Mouse (Mus musculus) adrenal gland, adult 2 months (tissue): ENCODE measurements at regions not wholly inside any gene's neighbourhood (a gene's known extent, or its start where the extent isn't known, plus 50 kb on each side); places are given as distances from the start of the nearest gene placed in this dataset.

ENCODE experiments used
- DNase-seq: peaks from one replicate; pipeline ENCODE4 v3.0.0; 2021

GRCm38 (mm10) chr9:88069834-88070233, 257.2 kb upstream of the Nt5e start:
- DNase-seq: no peak

DNA sequence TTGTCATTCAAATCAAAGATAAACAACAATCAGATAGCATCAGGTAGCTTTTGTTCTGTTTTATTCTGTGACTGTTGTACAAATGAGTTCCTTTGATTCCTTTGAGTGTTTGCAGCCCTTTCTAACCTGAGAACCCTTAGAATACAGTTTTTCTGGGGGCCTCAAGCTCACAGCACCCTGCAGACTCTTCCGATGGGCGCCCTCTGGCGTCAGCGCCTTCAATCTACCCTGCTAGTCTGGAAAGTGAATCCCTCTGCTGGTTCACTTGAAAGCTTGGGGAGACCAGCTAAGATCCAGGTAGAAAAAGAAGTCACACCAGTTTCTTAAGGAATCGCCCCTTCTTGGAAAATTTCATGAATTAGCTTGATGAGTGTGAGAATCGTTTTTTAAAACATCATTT, 253.8 kb upstream of the Nt5e start:
- DNase-seq: peak; percentile 7

GRCm38 (mm10) chr9:88073579-88073978, 253.4 kb upstream of the Nt5e start:
- no peak for DNase-seq

DNA sequence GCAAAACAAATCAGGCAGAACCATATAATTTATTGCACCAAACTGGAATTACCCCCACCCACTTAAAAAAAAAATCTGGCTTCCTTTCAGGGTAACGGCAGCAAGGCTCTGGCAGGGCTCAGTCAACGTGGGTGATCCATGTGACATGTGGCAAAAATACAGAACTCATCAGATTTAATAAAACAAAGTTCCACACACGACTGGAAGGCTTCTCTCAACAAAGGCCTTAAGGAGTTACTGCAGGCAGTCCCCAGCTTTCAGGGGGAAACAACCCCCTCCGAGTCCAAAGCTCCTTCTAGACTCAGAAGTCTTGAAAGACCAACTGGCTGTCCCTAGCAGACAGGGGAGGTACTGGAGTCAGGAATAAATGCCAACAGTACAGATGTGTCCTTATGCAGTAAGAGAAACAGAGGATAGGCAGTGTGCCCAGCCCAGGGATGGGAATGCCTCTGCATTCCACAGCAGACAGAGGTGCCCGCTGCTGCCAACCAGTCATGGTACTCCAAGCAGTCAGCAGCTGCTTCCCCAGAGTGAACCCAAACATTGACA, 244.0 kb upstream of the Nt5e start:
- no peak for DNase-seq

- DNase-seq: no peak
Measured at GRCm38 (mm10) chr9:88085181-88085816, 241.7 kb upstream of the Nt5e start.

DNA sequence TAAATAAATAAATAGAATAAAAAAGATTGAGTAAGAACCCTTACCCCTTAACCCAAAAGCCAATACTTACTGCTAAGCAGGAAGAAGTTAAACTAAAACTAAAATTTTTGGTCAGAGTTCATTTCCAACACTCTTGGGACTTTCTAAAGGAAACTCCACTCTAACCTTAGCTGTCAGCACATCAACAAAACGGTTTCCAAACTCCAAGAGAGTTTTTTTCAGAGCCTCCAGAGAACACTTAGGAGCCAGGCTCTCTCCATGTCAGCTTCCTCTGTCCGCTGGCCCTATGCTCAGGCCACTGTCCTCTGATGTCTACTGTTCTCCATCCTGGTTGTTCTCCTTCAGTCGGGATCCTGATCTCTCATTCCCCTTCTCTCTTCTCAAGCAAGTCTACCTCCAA, 241.1 kb upstream of the Nt5e start:
- no peak for DNase-seq

- no peak for DNase-seq
Measured at GRCm38 (mm10) chr9:88091781-88092527, 235.0 kb upstream of the Nt5e start.

GRCm38 (mm10) chr9:88092561-88092960, 234.4 kb upstream of the Nt5e start:
- DNase-seq: no peak

DNA sequence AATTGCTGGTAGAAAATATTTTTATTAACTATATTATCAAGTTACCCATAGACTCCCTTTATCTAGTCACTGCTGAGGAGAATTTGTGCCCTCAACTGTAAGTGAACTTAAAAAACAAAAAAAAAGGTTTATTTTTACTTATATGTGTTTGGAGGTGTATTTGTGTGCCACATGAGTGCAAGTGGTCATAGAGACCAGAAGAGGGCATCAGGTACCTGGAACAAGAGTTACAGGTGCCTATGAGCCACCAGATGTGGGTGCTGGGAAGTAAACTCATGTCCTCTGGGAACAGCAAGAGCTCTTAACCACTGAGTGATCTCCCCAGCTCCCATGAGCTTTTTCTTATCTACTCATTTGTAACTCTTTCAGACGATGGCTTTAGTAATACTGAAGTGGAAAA, 213.9 kb upstream of the Nt5e start:
- DNase-seq: no peak

DNA sequence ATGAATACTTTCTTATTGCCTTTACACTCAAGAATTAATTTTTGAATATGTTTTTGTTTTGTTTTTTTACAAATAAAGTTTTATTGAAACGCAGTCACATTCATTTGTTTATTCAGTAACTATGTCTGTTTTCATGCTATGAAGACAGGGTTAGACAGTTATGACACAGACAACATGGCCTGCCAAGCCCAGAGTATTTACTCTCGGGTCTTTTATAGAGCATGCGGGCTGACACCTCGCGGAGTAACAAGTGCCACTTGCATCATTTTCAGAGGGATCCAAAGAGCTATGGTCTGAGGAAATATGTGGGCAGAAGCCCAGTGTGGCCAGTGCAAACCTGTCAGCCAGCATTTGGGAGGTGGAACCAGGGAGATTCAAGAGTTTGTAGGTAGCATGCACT, 206.5 kb upstream of the Nt5e start:
- no peak for DNase-seq

DNA sequence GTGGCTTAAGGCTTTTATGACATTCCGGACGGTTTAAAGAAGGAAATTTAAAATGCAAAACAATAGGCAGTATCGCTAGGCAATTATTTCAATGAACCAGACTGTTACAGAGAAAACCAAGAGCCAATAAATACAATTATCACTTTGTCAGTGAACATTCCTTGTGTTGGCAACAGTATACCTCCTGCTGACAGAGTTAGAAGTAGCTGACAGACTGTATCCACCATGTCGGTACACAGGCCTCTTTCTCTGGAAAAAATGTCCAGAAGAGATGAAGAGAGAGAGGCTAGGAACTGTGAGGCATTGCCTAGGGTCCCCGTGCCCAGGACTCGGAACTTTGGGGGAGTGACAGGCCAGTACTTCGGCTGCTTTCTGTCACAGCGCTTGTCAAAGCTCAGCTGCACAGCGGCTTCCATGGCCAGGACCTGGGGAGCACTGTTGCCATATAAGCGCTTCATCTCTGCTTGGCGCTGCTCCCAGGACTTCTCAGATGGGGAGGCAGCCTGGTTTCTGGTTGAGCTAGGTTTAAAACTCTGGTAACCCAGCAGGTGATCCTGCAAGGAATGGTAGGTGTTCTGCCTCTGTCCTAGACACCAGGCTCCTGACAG, 205.9 kb upstream of the Nt5e start:
- no peak for DNase-seq

- DNase-seq: peak; percentile 6
Measured at GRCm38 (mm10) chr9:88124322-88125005, 202.5 kb upstream of the Nt5e start.

- no peak for DNase-seq
Measured at GRCm38 (mm10) chr9:88163025-88163780, 163.8 kb upstream of the Nt5e start.

DNA sequence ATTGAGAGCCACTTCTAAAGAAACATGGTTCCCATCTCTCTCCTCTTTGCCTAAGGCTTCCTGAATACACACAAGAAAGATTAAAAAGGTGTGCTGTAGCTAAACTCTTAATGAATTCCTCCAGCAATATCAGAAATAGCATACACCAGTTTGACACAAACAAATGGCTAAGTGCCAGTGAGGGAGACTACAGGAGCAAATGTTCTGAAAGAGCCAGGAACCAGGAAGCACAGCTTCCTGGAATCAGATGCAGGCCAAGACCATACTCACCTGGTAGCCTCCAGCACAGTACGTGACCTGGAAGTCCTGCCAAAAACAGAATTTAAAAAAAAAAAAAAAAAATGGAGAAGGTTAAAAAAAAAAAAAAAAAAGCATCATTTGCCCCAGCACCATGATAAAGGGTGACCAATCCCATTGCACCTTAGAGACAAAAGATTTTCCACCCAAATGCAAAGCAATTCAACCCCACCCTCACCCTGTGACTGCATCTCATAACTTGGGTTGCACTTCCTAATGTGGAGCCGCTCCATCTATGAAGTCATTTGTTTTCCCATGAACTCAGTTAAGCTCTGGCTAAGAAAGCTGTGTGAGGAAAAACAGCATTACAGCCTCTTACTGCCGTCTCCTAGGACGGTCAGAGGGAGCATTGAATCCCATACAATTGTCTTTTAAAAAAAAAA, 149.3 kb upstream of the Nt5e start:
- DNase-seq: no peak

DNA sequence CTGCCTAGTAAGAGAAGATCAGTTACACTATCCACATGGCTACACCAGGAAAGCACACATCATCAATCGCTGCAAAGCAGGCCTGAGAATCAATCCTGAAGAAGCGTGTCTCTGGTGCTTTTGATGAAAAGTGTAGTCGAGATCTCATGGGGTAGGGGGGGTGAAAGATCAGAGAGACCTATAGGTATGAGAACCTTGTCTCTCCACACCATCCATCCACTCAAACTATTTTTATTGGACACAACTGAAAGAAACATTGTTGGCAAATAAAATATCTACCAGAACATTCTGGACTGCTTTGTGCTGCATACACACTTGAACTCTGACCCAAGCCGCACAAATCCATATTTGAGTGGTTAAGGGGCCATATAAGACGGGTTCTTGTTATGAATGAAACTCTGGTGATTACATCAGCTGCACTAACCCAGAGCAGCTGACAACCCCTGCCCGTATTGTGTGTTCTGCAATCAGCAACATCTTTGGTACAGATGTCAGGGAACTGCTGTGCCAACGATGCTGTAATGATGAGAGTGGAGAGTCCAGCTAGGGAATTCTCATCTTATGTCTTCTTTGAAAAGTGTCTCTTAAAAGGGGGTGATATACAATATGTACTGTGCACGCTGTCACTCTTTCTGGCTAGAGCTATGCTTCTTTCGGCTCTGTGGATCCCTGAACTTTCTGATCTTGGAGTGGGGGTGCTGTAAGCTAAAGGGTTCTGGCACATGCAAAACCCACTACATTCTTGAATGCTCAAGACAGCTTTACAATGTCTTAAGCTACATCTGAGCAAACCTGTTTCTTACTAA, 145.6 kb upstream of the Nt5e start:
- DNase-seq: no peak

DNA sequence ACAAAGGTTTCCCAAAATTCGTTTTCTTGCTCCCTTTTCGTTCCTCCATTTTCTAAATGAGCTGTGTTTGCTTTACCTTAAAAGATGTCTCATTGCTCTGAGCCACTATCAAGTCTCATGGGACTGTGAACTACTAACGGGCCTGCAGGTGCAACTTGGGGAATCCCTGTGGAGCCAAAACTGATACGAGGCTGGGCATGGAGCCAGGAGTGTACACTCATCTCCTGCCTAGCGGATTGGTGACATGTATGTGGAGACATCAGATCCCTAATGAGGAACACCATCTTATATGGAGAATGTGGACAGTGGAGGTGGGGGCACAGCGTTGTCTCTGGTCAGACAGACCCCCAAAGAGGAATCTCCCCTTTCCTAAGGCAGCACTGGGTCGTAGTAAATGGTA, 119.6 kb upstream of the Nt5e start:
- peak; percentile 3 for DNase-seq

GRCm38 (mm10) chr9:88208022-88208421, 119.0 kb upstream of the Nt5e start:
- no peak for DNase-seq

DNA sequence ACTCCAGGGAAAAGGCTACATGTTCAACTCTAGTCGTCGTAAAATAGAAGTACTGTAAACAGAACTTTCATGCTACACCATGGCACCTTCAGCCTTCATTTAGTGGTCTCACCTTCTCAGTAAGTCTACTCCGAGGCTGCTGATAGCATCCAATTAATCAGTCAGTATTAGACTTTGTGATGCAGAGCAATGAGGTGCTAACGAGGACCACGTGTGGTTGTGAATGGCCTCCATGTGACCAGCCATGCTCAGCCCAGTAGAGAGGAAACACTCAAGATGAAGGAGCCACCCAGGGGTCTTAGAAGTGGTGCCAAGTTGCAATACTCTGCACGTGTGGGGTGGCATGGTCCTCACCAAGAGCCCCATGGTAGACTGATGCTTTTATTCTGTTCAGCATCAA, 112.2 kb upstream of the Nt5e start:
- DNase-seq: no peak

DNA sequence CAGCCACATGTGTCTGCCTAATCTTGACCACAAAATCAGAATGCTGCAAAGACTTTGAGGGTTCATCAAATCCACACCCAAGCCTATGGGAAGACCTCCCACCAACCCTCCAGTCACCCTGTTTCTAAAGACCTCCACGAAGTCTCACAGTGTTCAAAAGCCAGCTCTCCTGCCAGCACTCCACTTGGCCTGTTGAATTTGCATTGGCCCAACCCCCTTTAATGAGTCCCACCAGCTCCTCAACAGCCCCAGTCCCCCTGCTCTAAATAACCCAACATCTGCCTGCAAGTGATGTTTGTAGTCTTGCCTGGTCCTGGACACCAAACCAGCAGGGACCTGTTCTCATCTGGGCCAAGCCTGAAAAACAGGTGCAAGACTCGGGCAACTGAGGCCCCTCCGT, 106.6 kb upstream of the Nt5e start:
- DNase-seq: no peak

DNA sequence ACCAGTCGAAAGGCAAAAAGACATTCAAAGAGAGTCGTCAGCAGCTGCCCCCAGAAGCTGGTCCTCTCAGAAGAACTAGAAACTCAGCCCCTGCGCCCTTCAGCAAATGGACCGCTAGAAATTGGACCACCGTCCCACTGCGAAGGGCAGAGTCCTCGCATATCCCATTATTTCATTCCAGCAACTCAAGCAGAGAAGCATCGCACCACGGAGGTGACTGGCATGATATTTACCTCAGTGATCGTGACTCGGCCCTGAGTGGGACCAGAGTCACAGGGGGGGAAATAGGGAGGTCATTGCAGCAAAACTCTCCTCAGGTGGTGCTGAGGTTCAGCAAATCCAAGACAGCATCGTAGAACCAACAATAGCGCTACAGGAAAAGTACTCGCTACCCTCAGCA, 105.7 kb upstream of the Nt5e start:
- no peak for DNase-seq
